Mouse (Mus musculus) thymus, adult 2 months (tissue): ENCODE data around the gene Habp2.

Experiments
- CTCF ChIP-seq: fragments of 200-500 bp; IDR thresholded peaks from 2 replicates; pipeline ENCODE4 v1.5.1; 2012; ENCODE audit warnings: mild to moderate bottlenecking, control low read depth, low read length, moderate library complexity, borderline replicate concordance; ENCODE audit not compliant: control insufficient read depth, poor library complexity, insufficient read depth; ENCODE audit errors: extremely low read depth
- POLR2A ChIP-seq: fragments of 200-500 bp; IDR thresholded peaks from 2 replicates; pipeline ENCODE4 v1.6.1; 2012; ENCODE audit warnings: mild to moderate bottlenecking, low read length, control low read depth, moderate library complexity; ENCODE audit not compliant: control insufficient read depth, poor library complexity, insufficient read depth; ENCODE audit errors: extremely low read depth

DNA sequence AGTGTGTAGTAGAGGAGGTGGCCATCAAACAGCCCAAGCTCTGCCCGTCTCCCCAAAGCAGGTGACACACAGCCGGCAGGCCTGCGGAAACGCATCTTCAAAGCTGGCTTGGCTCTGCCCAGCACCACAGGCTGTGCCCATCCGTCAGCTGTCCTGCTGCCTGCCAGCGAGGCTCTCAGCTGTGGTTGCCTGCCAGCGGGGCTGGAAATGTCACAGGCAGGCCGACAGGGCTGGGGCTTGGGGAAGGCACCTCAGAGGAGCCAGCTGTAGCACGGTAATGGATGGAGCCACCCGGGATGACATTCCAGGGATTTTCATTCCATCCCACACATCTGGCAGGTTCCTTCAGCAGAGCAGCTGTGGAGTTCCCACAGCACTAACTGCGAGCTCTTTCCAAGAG lies 13.9 kb downstream of the Habp2 start:
- no peak for TF ChIP-seq POLR2A
- TF ChIP-seq CTCF: no peak
